Mouse (Mus musculus): ENCODE results near the gene Aplp2.

DNA sequence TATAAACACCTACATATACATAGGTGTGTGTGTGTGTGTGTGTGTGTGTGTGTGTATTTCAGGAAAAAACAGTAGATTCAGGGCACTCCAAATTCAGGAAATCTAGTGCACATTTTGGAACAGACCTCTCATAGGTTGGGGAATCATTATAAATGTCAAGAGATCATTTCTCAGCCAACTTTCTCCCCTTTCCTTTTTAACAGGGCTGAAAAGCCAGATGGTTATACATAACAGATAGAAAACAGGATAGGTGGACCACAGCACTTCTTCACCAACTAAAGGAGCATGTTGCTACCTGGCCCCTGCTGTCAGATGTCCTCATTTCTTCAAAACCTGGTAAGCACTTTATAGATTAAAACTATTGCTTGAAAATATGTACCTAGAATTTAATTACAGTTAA is 14.9 kb downstream of the Aplp2 start:
- TF ChIP-seq POLR2A (IDR thresholded peaks at IDR 0.05; ENCODE audit: borderline replicate concordance, extremely low read depth, low read depth, low read length) (no peak), CTCF (IDR thresholded peaks at IDR 0.05; ENCODE audit: insufficient read depth, low read length) (no peak)
